21 mouse cellular contexts compared by ENCODE assay signal in genomic region chr2:120575121-120575520, GRCm38 (mm10). TPM values are rescaled to one million over a fixed set of nuclear protein-coding genes. Genes with fewer than 3 reads are reported as not detected.
DNase-seq lines count a peak whose midpoint lies in the region; ATAC-seq and TF ChIP-seq lines count a peak whose summit lies in the region.
"Had no signal": no experiment of that assay in that cellular context is flagged by ENCODE, and none has a peak within 500 bp of the region (broad histone marks: within the 10 kb centered on the region; RNA-seq: fewer than 3 reads in every experiment).

No protein-coding gene starts in this region.

- H3K4me3 ChIP-seq in limb, embryonic 11.5 days (ENCODE audit: low read depth, low read length): no peak overlapping the region
- no peak overlapping the region for H3K4me3 ChIP-seq in limb, embryonic 10.5 days
- no peak overlapping the region for H3K4me3 ChIP-seq in embryonic fibroblast, embryonic 13.5 days (ENCODE audit: insufficient read depth, low read length)
- no peak overlapping the region for H3K4me3 ChIP-seq in liver, embryonic 16.5 days (ENCODE audit: low read depth, low read length)
- H3K4me3 ChIP-seq: heart, embryonic 10.5 days; intestine, embryonic 15.5 days; kidney, embryonic 15.5 days; stomach, embryonic 15.5 days had no signal

- no peaks in the 10 kb centered on the region for H3K9me3 ChIP-seq in limb, embryonic 11.5 days (ENCODE audit: control insufficient read depth, low read length)
- no peaks in the 10 kb centered on the region for H3K9me3 ChIP-seq in limb, embryonic 10.5 days (replicated peaks)
- no peaks in the 10 kb centered on the region for H3K9me3 ChIP-seq in liver, embryonic 16.5 days (replicated peaks; ENCODE audit: control insufficient read depth, low read length)
- H3K9me3 ChIP-seq: heart, embryonic 10.5 days; intestine, embryonic 15.5 days; kidney, embryonic 15.5 days; stomach, embryonic 15.5 days had no signal

- H3K4me1 ChIP-seq in limb, embryonic 11.5 days (ENCODE audit: control insufficient read depth, insufficient read depth, low read length): peaks cover 7% of the 10 kb centered on the region; the same call in 1 of the 2 replicates
- H3K4me1 ChIP-seq in limb, embryonic 10.5 days: peaks cover 30% of the 10 kb centered on the region
- H3K4me1 ChIP-seq in embryonic fibroblast, embryonic 13.5 days (ENCODE audit: control insufficient read depth, insufficient read depth, low read length): peaks cover 2% of the 10 kb centered on the region; the same call in 1 of the 2 replicates
- peaks cover 21% of the 10 kb centered on the region for H3K4me1 ChIP-seq in liver, embryonic 16.5 days (ENCODE audit: control insufficient read depth, low read depth, low read length)
- H3K4me1 ChIP-seq: heart, embryonic 10.5 days; intestine, embryonic 15.5 days; stomach, embryonic 15.5 days had no signal

- no peak for ATAC-seq in limb, embryonic 11.5 days (ENCODE audit: insufficient number of reproducible peaks, low FRiP score, low TSS enrichment, low read depth)
- no peak for ATAC-seq in liver, embryonic 16.5 days (ENCODE audit: low read depth)
- ATAC-seq: forebrain, postnatal 0 days; intestine, embryonic 15.5 days; lung, postnatal 0 days had no signal

- no peak for TF ChIP-seq POLR2A in embryonic fibroblast, embryonic 13.5 days (IDR thresholded peaks at IDR 0.05; ENCODE audit: low read depth, low read length)

- peak; percentile 22 for DNase-seq in limb, embryonic 11.5 days (ENCODE audit: low spot score)
- DNase-seq in limb, embryonic 10.5 days (ENCODE audit: low spot score): no peak
- DNase-seq in NIH3T3 (ENCODE audit: low read depth): peak; percentile 38
- DNase-seq in cerebellum, postnatal 36 days: no peak
- DNase-seq in frontal cortex, postnatal 10 days (ENCODE audit: low spot score in 2 of 2): no peak
- no peak for DNase-seq in cerebellum, adult 18-20 months
- DNase-seq: adrenal gland, adult 2 months; cerebellum, adult 11 months; forebrain, postnatal 0 days; gastrocnemius, postnatal 14 days; heart, postnatal 10 days; left cerebral cortex, postnatal 4 days; right cerebral cortex, adult 18-20 months had no signal

- no peaks in the 10 kb centered on the region for H3K36me3 ChIP-seq in limb, embryonic 11.5 days (ENCODE audit: control insufficient read depth, insufficient read depth, low read length)
- peaks cover 17% of the 10 kb centered on the region for H3K36me3 ChIP-seq in limb, embryonic 10.5 days
- H3K36me3 ChIP-seq in liver, embryonic 16.5 days (ENCODE audit: control insufficient read depth, insufficient read depth): no peaks in the 10 kb centered on the region
- H3K36me3 ChIP-seq: intestine, embryonic 15.5 days; stomach, embryonic 15.5 days had no signal

- no peak overlapping the region for H3K27ac ChIP-seq in limb, embryonic 11.5 days (replicated peaks; ENCODE audit: low read depth, low read length)
- no peak overlapping the region for H3K27ac ChIP-seq in limb, embryonic 10.5 days
- H3K27ac ChIP-seq in embryonic fibroblast, embryonic 13.5 days (ENCODE audit: insufficient read depth, low read length): peak overlapping the region; percentile 57
- 0 out of 2 replicates have a peak overlapping the region, but pooled peaks have one; percentile 17 for H3K27ac ChIP-seq in liver, embryonic 16.5 days (ENCODE audit: low read length)
- H3K27ac ChIP-seq: heart, embryonic 10.5 days; hindbrain, embryonic 14.5 days; intestine, embryonic 15.5 days; kidney, embryonic 15.5 days; stomach, embryonic 15.5 days had no signal

- 46% methylated on average over 3 of the region's 3 CpGs for WGBS in limb, embryonic 11.5 days
- 64% methylated on average over 3 of the region's 3 CpGs for WGBS in limb, embryonic 10.5 days
- 68% methylated on average over 3 of the region's 3 CpGs for WGBS in liver, embryonic 16.5 days (ENCODE audit: insufficient replicate concordance)

- TF ChIP-seq CTCF in embryonic fibroblast, embryonic 13.5 days (IDR thresholded peaks at IDR 0.05; ENCODE audit: borderline replicate concordance, insufficient read depth, low read length): no peak

- no peak overlapping the region for H3K4me2 ChIP-seq in limb, embryonic 11.5 days (ENCODE audit: low read depth, severe bottlenecking)
- H3K4me2 ChIP-seq in liver, embryonic 16.5 days (ENCODE audit: low read depth, low read length): no peak overlapping the region
- H3K4me2 ChIP-seq: hindbrain, embryonic 14.5 days; intestine, embryonic 15.5 days; kidney, embryonic 15.5 days; stomach, embryonic 15.5 days had no signal

- no peaks in the 10 kb centered on the region for H3K27me3 ChIP-seq in limb, embryonic 11.5 days (ENCODE audit: control insufficient read depth, insufficient read depth, low read length)
- H3K27me3 ChIP-seq in limb, embryonic 10.5 days (ENCODE audit: low read depth, poor library complexity, severe bottlenecking): no peaks in the 10 kb centered on the region
- H3K27me3 ChIP-seq in liver, embryonic 16.5 days (ENCODE audit: control insufficient read depth, insufficient read depth, low read depth, low read length): no peaks in the 10 kb centered on the region
- H3K27me3 ChIP-seq: intestine, embryonic 15.5 days; kidney, embryonic 15.5 days; stomach, embryonic 15.5 days had no signal

- no peak overlapping the region for H3K9ac ChIP-seq in limb, embryonic 11.5 days (ENCODE audit: low read length)
- no peak overlapping the region for H3K9ac ChIP-seq in liver, embryonic 16.5 days (ENCODE audit: low read depth, low read length)
- H3K9ac ChIP-seq: forebrain, postnatal 0 days; hindbrain, embryonic 14.5 days; intestine, embryonic 15.5 days; kidney, embryonic 15.5 days; stomach, embryonic 15.5 days had no signal

RNA-seq across cellular contexts. Expression of gene Snap23, which starts 7.7 kb away (rescaled TPM):
- 67.8 and 70.0 TPM in 2 replicates for polyA plus RNA-seq in limb, embryonic 11.5 days (2014; fragmentation: Nextera tagmentation; extraction: Ambion mirVana)
- 60.2 and 62.6 TPM in 2 replicates for polyA plus RNA-seq in limb, embryonic 10.5 days (2016; fragmentation: Nextera tagmentation; extraction: Ambion mirVana)
- polyA plus RNA-seq in embryonic fibroblast, embryonic 13.5 days (2011; ENCODE audit: insufficient read length, low read depth, missing spikeins): 111 and 115 TPM in 2 replicates
- polyA plus RNA-seq in liver, embryonic 16.5 days (2015; fragmentation: Nextera tagmentation; extraction: Ambion mirVana): 24.2 and 27.1 TPM in 2 replicates

RNA-seq across cellular contexts. Expression of gene Zfp106, which starts 11.5 kb away (rescaled TPM):
- polyA plus RNA-seq in limb, embryonic 11.5 days (2014; fragmentation: Nextera tagmentation; extraction: Ambion mirVana): 66.1 and 70.5 TPM in 2 replicates
- polyA plus RNA-seq in limb, embryonic 10.5 days (2016; fragmentation: Nextera tagmentation; extraction: Ambion mirVana): 75.8 and 81.0 TPM in 2 replicates
- 102 and 106 TPM in 2 replicates for polyA plus RNA-seq in embryonic fibroblast, embryonic 13.5 days (2011; ENCODE audit: insufficient read length, low read depth, missing spikeins)
- polyA plus RNA-seq in liver, embryonic 16.5 days (2015; fragmentation: Nextera tagmentation; extraction: Ambion mirVana): 15.2 and 15.6 TPM in 2 replicates

RNA-seq across cellular contexts. Expression of gene Haus2, which starts 34.1 kb away (rescaled TPM):
- polyA plus RNA-seq in limb, embryonic 11.5 days (2014; fragmentation: Nextera tagmentation; extraction: Ambion mirVana): 31.1 and 32.3 TPM in 2 replicates
- polyA plus RNA-seq in limb, embryonic 10.5 days (2016; fragmentation: Nextera tagmentation; extraction: Ambion mirVana): 34.5 and 35.9 TPM in 2 replicates
- 19.5 and 26.0 TPM in 2 replicates for polyA plus RNA-seq in embryonic fibroblast, embryonic 13.5 days (2011; ENCODE audit: insufficient read length, low read depth, missing spikeins)
- 9.1 and 9.7 TPM in 2 replicates for polyA plus RNA-seq in liver, embryonic 16.5 days (2015; fragmentation: Nextera tagmentation; extraction: Ambion mirVana)

RNA-seq across cellular contexts. Expression of gene Lrrc57, which starts 34.2 kb away (rescaled TPM):
- polyA plus RNA-seq in limb, embryonic 11.5 days (2014; fragmentation: Nextera tagmentation; extraction: Ambion mirVana): 29.0 and 31.9 TPM in 2 replicates
- polyA plus RNA-seq in limb, embryonic 10.5 days (2016; fragmentation: Nextera tagmentation; extraction: Ambion mirVana): 24.7 and 31.0 TPM in 2 replicates
- 13.0 and 16.6 TPM in 2 replicates for polyA plus RNA-seq in embryonic fibroblast, embryonic 13.5 days (2011; ENCODE audit: insufficient read length, low read depth, missing spikeins)
- 11.4 and 12.7 TPM in 2 replicates for polyA plus RNA-seq in liver, embryonic 16.5 days (2015; fragmentation: Nextera tagmentation; extraction: Ambion mirVana)

RNA-seq across cellular contexts. Expression of gene Stard9, which starts 53.8 kb away (rescaled TPM):
- 3.3 and 4.2 TPM in 2 replicates for polyA plus RNA-seq in limb, embryonic 11.5 days (2014; fragmentation: Nextera tagmentation; extraction: Ambion mirVana)
- polyA plus RNA-seq in limb, embryonic 10.5 days (2016; fragmentation: Nextera tagmentation; extraction: Ambion mirVana): 2.2 and 3.1 TPM in 2 replicates
- polyA plus RNA-seq in embryonic fibroblast, embryonic 13.5 days (2011; ENCODE audit: insufficient read length, low read depth, missing spikeins): 8.6 and 11.5 TPM in 2 replicates
- 0.92 and 0.94 TPM in 2 replicates for polyA plus RNA-seq in liver, embryonic 16.5 days (2015; fragmentation: Nextera tagmentation; extraction: Ambion mirVana)

Comparison
In these comparisons a context has a peak if more than half of its experiments do, and no peak if none do; other contexts are left out.
1. DNase-seq: peak in limb, embryonic 11.5 days (single experiment) and NIH3T3 (single experiment); none in limb, embryonic 10.5 days (single experiment), cerebellum, postnatal 36 days (0 of 2), frontal cortex, postnatal 10 days (0 of 2) and cerebellum, adult 18-20 months (0 of 2).
2. H3K27ac ChIP-seq: peak in embryonic fibroblast, embryonic 13.5 days (single experiment) and liver, embryonic 16.5 days (single experiment); none in limb, embryonic 11.5 days (single experiment) and limb, embryonic 10.5 days (single experiment).